Mouse (Mus musculus) hindbrain, embryonic 14.5 days (tissue): ENCODE measurements at regions not wholly inside any gene's neighbourhood (a gene's known extent, or its start where the extent isn't known, plus 50 kb on each side); places are given as distances from the start of the nearest gene placed in this dataset.

ENCODE experiments used
- ATAC-seq: fragments of 200-750 bp; cut with Nextera tagmentation; 2 replicates; pipeline ENCODE4 v1.8.0; 2017; ENCODE audit warnings: moderate number of reproducible peaks, mild to moderate bottlenecking, moderate TSS enrichment, moderate library complexity; ENCODE audit not compliant: low FRiP score
- DNase-seq: peaks from one replicate; pipeline ENCODE4 v3.0.0-alpha.2; 2015; ENCODE audit warnings: low spot score
- H3K27ac ChIP-seq: fragments of 300-500 bp; sonication (generic); 2 replicates; pipeline ENCODE4 v1.5.1; 2014; ENCODE audit warnings: mild to moderate bottlenecking, moderate library complexity
- H3K27me3 ChIP-seq: fragments of 300-500 bp; sonication (generic); 2 replicates; pipeline ENCODE4 v1.6.1; 2014; ENCODE audit warnings: mild to moderate bottlenecking, low read length, mixed read lengths; ENCODE audit not compliant: control insufficient read depth, insufficient read depth
- H3K36me3 ChIP-seq: fragments of 300-500 bp; sonication (generic); replicated peaks from 2 replicates; pipeline ENCODE4 v1.6.1; 2014; ENCODE audit not compliant: control insufficient read depth, insufficient read depth
- H3K4me1 ChIP-seq: fragments of 300-500 bp; sonication (generic); replicated peaks from 2 replicates; pipeline ENCODE4 v1.6.1; 2014; ENCODE audit warnings: antibody characterized with exemption, low read length, mixed read lengths; ENCODE audit not compliant: control insufficient read depth, insufficient read depth
- H3K4me2 ChIP-seq: fragments of 300-500 bp; sonication (generic); replicated peaks from 2 replicates; pipeline ENCODE4 v1.6.1; 2014; ENCODE audit warnings: mild to moderate bottlenecking, moderate library complexity
- H3K4me3 ChIP-seq: fragments of 300-500 bp; sonication (generic); replicated peaks from 2 replicates; pipeline ENCODE4 v1.5.1; 2014; ENCODE audit warnings: mild to moderate bottlenecking, low read length
- H3K9ac ChIP-seq: fragments of 300-500 bp; sonication (generic); 2 replicates; pipeline ENCODE4 v1.6.1; 2014
- H3K9me3 ChIP-seq: fragments of 300-500 bp; sonication (generic); 2 replicates; pipeline ENCODE4 v1.6.1; 2016; ENCODE audit warnings: low read length; ENCODE audit not compliant: control insufficient read depth
- WGBS: fragments of 180-500 bp; shearing (Covaris S2); extraction: QIAGEN DNeasy Blood & Tissue Kit; methylation state at CpG from one replicate; pipeline ENCODE4 v1.1.7; 2014; 5-methylcytosine and 5-hydroxymethylcytosine counted together

- no peak overlapping the region for H3K27ac ChIP-seq
- H3K4me2 ChIP-seq: no peak overlapping the region
- ATAC-seq: no peak
- 83% methylated on average over 3 of the region's 3 CpGs for WGBS
- no peaks in the 10 kb centered on the region for H3K27me3 ChIP-seq
- no peak for DNase-seq
- H3K4me3 ChIP-seq: no peak overlapping the region
- no peaks in the 10 kb centered on the region for H3K36me3 ChIP-seq
- no peaks in the 10 kb centered on the region for H3K9me3 ChIP-seq
- no peaks in the 10 kb centered on the region for H3K4me1 ChIP-seq
- no peak overlapping the region for H3K9ac ChIP-seq
Observed at GRCm38 (mm10) chr11:24226755-24227154, 148.9 kb downstream of the Bcl11a start.

GRCm38 (mm10) chr11:24233376-24233775 is 155.5 kb downstream of the Bcl11a start:
- H3K27ac ChIP-seq: no peak overlapping the region
- 91% methylated on average over 11 of the region's 11 CpGs for WGBS
- no peak for DNase-seq
- no peaks in the 10 kb centered on the region for H3K4me1 ChIP-seq
- H3K4me2 ChIP-seq: no peak overlapping the region
- no peak overlapping the region for H3K4me3 ChIP-seq
- no peak for ATAC-seq
- no peaks in the 10 kb centered on the region for H3K36me3 ChIP-seq
- no peaks in the 10 kb centered on the region for H3K9me3 ChIP-seq
- H3K9ac ChIP-seq: no peak overlapping the region
- no peaks in the 10 kb centered on the region for H3K27me3 ChIP-seq

DNA sequence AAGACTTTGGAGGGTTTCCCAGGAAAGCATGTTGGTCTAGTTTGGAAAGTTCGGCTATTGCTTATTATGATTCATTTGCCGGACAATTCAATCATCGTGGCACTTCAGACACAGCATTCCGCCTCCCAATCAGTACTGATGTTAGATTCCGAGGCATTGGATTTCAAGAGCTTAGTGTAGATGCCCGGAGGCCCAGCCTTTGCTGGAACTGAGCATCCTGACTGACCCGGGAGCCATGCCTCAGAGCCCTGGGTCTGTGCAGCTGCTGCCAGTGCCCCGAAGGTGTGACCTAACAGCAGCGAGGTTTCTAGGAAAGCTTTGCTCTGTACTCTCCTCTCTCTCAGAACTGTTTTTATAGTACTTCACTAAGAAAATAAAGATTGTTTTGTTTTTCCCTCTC is 156.0 kb downstream of the Bcl11a start:
- no peak overlapping the region for H3K9ac ChIP-seq
- H3K4me2 ChIP-seq: no peak overlapping the region
- 78% methylated on average over 9 of the region's 9 CpGs for WGBS
- DNase-seq: no peak
- H3K9me3 ChIP-seq: no peaks in the 10 kb centered on the region
- no peak overlapping the region for H3K27ac ChIP-seq
- H3K36me3 ChIP-seq: no peaks in the 10 kb centered on the region
- ATAC-seq: no peak
- no peaks in the 10 kb centered on the region for H3K4me1 ChIP-seq
- no peak overlapping the region for H3K4me3 ChIP-seq
- H3K27me3 ChIP-seq: no peaks in the 10 kb centered on the region

DNA sequence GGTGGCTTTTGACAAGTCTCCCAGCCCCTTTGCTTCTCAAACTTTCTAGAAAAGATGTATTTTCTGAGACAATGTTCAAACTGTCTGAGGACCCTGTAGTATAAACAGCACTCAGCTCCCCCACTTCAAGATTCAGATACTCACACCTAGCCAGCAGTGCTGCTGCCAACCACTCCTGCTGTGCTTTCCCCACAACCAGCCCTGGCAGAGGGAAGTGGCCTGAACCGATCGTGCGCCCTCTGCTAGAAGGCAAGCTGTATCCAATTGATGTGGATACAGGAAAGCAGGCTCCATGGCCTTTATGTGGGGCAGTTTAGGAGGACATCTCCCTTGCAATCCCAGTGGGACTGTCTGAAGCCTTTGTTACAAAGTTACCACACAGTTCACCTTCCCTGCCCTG is 156.6 kb downstream of the Bcl11a start:
- Histone ChIP-seq H3K27ac (no peak overlapping the region), H3K27me3 (no peaks in the 10 kb centered on the region), H3K4me2 (no peak overlapping the region), H3K4me3 (no peak overlapping the region), H3K4me1 (no peaks in the 10 kb centered on the region), H3K9ac (no peak overlapping the region), H3K36me3 (no peaks in the 10 kb centered on the region), H3K9me3 (no peaks in the 10 kb centered on the region)
- WGBS: 62% methylated on average over 3 of the region's 3 CpGs
- DNase-seq (no peak), ATAC-seq (no peak)

GRCm38 (mm10) chr11:24235326-24235725 is 157.5 kb downstream of the Bcl11a start:
- Histone ChIP-seq H3K36me3 (no peaks in the 10 kb centered on the region), H3K9ac (no peak overlapping the region), H3K4me3 (no peak overlapping the region), H3K27ac (no peak overlapping the region), H3K4me1 (no peaks in the 10 kb centered on the region), H3K27me3 (no peaks in the 10 kb centered on the region), H3K4me2 (no peak overlapping the region), H3K9me3 (no peaks in the 10 kb centered on the region)
- ATAC-seq (no peak), DNase-seq (no peak)
- WGBS: 88% methylated on average over 4 of the region's 4 CpGs

DNA sequence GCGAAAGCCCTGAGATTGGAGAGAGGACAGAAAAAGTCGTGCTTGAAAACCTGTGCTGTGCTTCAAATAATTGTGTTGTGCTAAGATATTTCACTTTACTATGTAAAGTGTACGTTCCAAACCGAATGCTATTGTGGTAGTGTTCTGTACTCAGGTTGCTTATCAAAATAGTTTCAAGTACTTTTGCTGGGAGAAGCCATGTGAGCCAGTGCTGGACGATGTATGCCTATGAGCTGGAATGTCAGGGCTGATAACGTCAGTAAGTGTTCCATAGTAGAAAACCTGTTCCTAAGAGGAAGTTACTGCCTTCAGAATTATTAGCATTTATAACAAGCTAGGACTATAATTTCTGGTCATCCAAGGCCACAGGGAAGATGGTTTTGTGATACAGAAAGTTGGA is 161.8 kb downstream of the Bcl11a start:
- Histone ChIP-seq H3K27ac (no peak overlapping the region), H3K4me2 (no peak overlapping the region), H3K36me3 (no peaks in the 10 kb centered on the region), H3K9me3 (no peaks in the 10 kb centered on the region), H3K27me3 (no peaks in the 10 kb centered on the region), H3K4me3 (no peak overlapping the region), H3K4me1 (no peaks in the 10 kb centered on the region), H3K9ac (no peak overlapping the region)
- WGBS: 86% methylated on average over 6 of the region's 6 CpGs
- DNase-seq (no peak), ATAC-seq (no peak)

DNA sequence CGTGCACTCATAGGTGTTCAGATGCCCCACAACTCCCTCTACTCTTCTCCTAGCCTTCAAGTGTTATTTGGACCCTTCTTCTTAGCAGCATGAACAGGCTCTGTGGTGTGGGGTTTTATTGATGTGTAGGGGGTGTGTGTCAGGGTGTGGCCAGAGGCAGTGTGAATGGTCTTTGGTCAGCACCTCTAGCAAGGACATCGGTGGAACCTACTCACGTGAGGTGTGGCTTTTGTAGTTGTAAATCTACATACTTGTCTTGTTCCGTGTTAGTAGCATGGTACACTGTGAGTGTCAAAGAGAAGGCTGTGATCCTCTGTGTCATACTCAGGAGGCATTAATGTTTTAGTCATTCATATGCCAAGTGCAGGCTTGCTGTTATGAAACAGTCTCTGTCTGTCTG is 164.2 kb downstream of the Bcl11a start:
- WGBS: 82% methylated on average over 4 of the region's 4 CpGs

DNA sequence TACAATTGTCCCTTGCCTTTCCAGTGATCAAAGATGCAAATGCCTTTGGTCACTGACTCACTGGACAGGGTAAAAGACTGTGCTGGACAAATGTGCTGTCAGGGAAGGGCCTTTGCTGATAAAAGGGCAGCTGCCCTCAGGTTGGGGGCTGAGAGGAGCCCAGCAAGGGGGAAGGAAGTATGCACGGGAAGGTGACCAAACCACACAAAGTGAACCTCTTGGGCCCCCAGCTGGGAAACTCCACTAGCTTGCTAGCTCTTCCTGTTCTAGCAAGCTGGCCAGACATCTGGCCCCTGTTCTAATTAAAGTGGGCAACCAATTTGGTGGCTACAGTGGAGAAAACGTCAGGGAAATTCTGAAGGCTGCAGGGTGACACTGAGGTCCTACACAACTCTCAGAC is 165.0 kb downstream of the Bcl11a start:
- DNase-seq (no peak), ATAC-seq (no peak)
- H3K9ac ChIP-seq: no peak overlapping the region
- H3K4me3 ChIP-seq: no peak overlapping the region
- 9% methylated on average over 2 of the region's 2 CpGs for WGBS
- no peaks in the 10 kb centered on the region for H3K4me1 ChIP-seq
- no peak overlapping the region for H3K4me2 ChIP-seq
- no peaks in the 10 kb centered on the region for H3K9me3 ChIP-seq
- no peaks in the 10 kb centered on the region for H3K27me3 ChIP-seq
- no peak overlapping the region for H3K27ac ChIP-seq
- no peaks in the 10 kb centered on the region for H3K36me3 ChIP-seq

More for the DNA sequence above, 164.2 kb downstream of the Bcl11a start:
- Histone ChIP-seq H3K27me3 (no peaks in the 10 kb centered on the region), H3K4me1 (no peaks in the 10 kb centered on the region), H3K27ac (no peak overlapping the region), H3K4me3 (no peak overlapping the region), H3K9ac (no peak overlapping the region), H3K9me3 (no peaks in the 10 kb centered on the region), H3K4me2 (no peak overlapping the region), H3K36me3 (no peaks in the 10 kb centered on the region)
- no peak for DNase-seq
- ATAC-seq: no peak

DNA sequence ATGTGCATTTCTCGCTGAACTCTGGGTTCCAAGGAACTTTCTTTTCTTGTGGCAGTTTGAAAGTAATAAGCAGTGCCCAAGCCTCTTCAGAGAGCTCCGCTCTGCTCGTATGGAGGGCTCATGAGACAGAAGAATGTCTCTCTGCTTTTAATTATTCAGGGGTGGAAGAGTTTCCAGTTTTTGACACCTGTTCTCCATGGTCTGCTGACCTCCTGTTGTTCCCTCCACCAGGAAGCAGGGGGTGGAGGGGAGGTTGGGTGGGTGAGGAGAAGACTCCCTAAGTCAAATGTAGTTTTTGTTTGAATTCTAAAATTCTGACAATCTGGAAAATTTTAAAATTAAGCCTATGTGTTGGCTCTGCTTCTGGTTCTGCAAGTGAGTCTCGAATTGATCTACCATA is 167.5 kb downstream of the Bcl11a start:
- no peak overlapping the region for H3K4me2 ChIP-seq
- no peak overlapping the region for H3K27ac ChIP-seq
- DNase-seq: no peak
- WGBS: 79% methylated on average over 4 of the region's 4 CpGs
- no peaks in the 10 kb centered on the region for H3K27me3 ChIP-seq
- no peaks in the 10 kb centered on the region for H3K9me3 ChIP-seq
- no peaks in the 10 kb centered on the region for H3K4me1 ChIP-seq
- H3K36me3 ChIP-seq: no peaks in the 10 kb centered on the region
- H3K9ac ChIP-seq: no peak overlapping the region
- no peak for ATAC-seq
- H3K4me3 ChIP-seq: no peak overlapping the region

- DNase-seq (no peak), ATAC-seq (no peak)
- Histone ChIP-seq H3K9ac (no peak overlapping the region), H3K4me3 (no peak overlapping the region), H3K9me3 (no peaks in the 10 kb centered on the region), H3K27me3 (no peaks in the 10 kb centered on the region), H3K4me1 (no peaks in the 10 kb centered on the region), H3K36me3 (no peaks in the 10 kb centered on the region), H3K4me2 (no peak overlapping the region), H3K27ac (no peak overlapping the region)
- 78% methylated on average over 3 of the region's 3 CpGs for WGBS
Observed at GRCm38 (mm10) chr11:24246314-24246713, 168.5 kb downstream of the Bcl11a start.
